Mouse (Mus musculus): ENCODE results near the gene Ckap2l.

The Ckap2l gene

DNA sequence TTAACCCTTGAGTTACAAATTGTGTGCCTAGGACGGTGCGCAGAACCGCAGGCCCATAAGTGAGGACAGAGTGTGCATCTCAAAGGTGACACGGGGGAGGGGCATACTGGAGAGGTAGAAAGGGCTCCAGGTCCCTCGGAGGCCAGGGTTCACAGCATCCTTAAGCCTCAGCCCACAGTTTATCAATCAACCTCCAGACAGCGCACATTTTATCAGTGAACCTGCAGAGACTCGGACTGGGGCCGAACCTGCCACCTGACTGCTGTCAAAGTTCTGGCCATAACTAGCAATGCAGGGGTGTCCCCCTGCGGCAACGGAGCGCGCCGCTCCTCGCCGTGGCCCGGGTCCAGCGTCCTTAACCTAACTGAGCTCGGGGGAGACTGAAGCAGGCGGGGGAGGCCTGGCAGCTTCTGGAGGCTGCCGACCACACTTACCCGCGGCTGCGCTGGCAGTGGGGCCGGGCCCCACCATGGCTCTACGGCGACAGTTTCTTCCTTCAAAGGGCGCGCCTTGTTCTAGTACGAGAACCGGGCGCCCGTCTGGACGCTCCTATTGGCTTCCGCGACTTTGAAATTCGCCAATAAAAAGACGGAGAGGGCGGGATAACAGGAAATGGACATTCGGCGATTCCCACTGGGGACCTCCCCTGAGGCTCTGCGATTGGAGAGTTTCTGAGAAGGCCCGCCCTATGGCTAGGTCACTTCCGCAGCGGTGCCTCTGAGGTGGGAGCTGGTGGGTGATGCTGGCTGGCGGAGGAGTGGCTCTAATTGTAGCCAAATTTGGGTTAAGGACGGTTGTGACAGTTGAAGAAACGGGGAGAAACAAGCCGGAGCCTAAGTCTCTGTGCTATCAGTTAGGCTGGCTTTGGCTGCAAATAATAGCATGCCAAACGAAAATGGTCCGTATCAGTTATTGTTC lies at the start of gene Ckap2l:
Gene Ckap2l (minus strand): TSS at position 542 of the 918 bp plus-strand sequence.
- peak; percentile 97 for DNase-seq (ENCODE audit: low read depth, low spot score)

DNA sequence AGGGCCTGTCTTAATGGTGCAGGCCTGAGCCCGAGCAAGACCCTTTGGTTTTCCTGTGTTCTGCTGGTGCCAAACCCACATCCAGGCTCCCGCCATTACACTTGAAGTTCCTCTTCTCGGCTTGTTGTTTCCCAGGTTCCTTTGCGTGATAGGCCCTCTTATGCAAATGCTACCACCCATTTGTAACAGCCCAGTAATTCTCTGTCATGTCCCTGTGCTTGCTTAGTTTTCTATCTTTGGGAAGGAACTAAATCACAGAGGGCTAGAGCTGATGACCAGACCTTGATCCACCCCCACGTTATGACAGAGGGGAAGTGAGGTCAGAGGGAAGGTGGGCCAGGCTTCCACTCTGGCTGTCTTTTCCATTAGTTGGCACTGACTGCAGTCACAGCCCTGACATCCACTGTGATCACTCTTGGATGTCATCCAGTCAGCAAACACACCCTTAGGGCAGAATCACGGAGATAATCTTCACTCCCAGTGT lies 41.2 kb upstream of the Ckap2l start:
- DNase-seq (ENCODE audit: low read depth, low spot score): no peak

- no peak for DNase-seq (ENCODE audit: low read depth, low spot score)
Measured at GRCm38 (mm10) chr2:129333471-129333870, 36.5 kb upstream of the Ckap2l start.

DNA sequence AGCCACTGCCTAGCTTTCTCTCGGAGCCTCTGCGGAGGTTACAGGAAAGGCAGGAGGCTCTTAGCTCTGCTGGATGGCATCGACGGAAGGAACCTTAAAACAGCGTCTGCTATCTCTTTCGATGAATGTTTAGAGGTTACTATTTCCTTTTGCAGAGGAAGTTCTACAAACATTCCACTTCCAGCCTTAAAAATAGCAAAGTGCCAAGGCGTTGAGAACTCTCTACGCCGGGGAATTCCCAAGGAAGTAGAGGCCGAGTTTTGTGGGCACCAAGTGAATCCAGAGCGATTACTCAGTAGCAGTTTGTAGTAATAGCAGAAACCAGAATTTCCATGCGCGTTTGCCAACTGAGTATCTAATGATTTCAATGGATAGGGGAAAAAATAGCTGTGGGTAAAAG lies 33.5 kb upstream of the Ckap2l start:
- no peak for DNase-seq (ENCODE audit: low read depth, low spot score)

- DNase-seq (ENCODE audit: low read depth, low spot score): no peak
Measured at GRCm38 (mm10) chr2:129330024-129330423, 33.0 kb upstream of the Ckap2l start.

- DNase-seq (ENCODE audit: low read depth, low spot score): no peak
Measured at GRCm38 (mm10) chr2:129328238-129328637, 31.2 kb upstream of the Ckap2l start.

- no peak for DNase-seq (ENCODE audit: low read depth, low spot score)
Measured at GRCm38 (mm10) chr2:129324216-129324615, 27.2 kb upstream of the Ckap2l start.

DNA sequence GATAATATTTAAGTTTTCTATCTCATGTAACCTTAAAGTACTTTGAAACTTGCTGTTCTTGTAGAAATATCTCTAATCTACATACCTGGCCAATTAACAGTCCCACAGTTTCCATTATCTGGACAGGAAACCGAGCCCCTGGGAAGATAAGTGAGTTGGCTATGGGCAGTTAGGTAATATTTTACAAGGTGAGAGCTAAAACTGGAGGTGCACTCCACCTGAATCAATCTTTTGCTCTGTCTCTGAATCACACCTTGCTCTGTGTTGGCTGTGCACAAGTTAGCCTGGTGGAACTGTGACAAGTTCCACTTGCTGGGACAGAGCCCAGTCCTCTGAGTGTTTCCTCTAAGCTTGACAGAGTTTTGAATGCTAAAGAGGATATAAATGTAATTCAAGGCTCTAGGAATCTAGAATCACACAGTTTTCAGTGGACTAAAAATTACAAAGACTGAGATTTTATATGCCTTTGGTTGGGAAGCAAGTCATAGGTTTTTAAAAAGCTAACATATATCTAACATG lies 25.2 kb upstream of the Ckap2l start:
- no peak for DNase-seq (ENCODE audit: low read depth, low spot score)

DNA sequence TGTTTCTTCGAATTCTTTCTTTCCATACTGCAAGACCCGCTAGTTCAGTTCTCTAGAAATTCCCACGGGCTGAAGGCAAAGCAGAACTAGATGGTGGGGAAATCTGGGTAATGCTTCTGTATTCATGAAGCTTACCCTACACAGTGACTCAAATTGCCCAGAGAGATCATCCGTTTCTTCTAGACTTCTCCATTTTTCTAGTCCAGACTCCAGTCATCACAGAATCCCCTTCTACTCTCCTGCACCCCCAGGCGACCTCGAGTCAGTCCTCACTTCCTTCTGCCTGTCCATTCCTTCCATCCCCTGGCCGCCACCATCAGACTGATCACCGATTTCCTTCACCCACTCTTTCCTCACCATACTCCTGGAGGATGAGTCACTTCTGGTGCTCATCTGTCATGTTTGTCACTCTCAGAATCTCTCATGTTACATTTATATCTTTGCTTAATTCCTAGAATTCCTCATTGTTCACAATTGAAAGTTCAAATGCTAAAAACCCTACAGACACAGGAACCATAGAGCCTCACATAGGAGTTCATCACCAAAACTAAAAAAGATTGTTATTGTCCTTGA lies 23.1 kb upstream of the Ckap2l start:
- DNase-seq (ENCODE audit: low read depth, low spot score): no peak

- DNase-seq (ENCODE audit: low read depth, low spot score): no peak
Measured at GRCm38 (mm10) chr2:129315831-129316230, 18.8 kb upstream of the Ckap2l start.

- no peak for DNase-seq (ENCODE audit: low read depth, low spot score)
Measured at GRCm38 (mm10) chr2:129314880-129315279, 17.9 kb upstream of the Ckap2l start.

DNA sequence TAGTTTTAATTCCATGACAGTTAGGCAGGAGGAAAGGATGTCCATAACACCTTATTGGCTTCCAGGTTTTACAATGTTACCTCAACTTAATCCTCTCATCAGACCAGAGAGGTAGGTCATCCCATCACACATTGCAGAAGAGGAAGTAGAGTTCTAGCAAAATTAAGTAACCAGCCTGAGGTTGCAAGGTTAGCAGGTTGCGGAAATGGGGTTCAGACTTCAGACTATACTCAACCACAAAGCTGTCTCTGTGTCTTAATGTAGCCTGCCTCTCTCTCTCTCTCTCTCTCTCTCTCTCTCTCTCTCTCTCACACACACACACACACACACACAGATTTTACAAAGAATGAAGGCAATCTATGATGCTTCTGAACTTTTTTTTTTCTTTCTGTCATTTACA lies 16.9 kb upstream of the Ckap2l start:
- no peak for DNase-seq (ENCODE audit: low read depth, low spot score)

GRCm38 (mm10) chr2:129309836-129310235 lies 12.8 kb upstream of the Ckap2l start, which contains the start of gene Il1a:
TSS of gene Il1a (minus strand) at chr2:129309972.
- no peak for DNase-seq (ENCODE audit: low read depth, low spot score)

- DNase-seq (ENCODE audit: low read depth, low spot score): no peak
Measured at GRCm38 (mm10) chr2:129306020-129306419, 9.0 kb upstream of the Ckap2l start.

DNA sequence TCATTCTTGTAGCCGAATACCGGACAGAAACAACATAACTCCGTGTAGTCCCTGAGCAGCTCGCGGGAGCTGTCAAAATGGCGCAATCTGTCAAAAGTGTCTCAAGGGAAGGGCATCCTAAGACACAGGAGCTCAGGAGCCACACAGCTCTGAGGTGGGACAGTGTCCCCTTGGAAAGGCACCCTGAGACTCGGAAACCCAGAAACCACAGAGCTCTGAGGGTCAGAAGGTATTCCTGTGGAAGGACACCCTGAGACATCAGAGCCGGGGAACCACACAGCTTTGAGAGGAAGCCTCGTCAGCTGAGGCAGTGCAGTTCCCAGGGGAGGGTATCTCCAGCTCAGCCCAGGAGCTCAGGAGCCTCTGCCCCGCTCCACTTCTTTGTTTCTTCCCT lies 574 bp upstream of the Ckap2l start:
- no peak for DNase-seq (ENCODE audit: low read depth, low spot score)

- DNase-seq (ENCODE audit: low read depth, low spot score): no peak
Measured at GRCm38 (mm10) chr2:129296086-129296485, 926 bp downstream of the Ckap2l start.

DNA sequence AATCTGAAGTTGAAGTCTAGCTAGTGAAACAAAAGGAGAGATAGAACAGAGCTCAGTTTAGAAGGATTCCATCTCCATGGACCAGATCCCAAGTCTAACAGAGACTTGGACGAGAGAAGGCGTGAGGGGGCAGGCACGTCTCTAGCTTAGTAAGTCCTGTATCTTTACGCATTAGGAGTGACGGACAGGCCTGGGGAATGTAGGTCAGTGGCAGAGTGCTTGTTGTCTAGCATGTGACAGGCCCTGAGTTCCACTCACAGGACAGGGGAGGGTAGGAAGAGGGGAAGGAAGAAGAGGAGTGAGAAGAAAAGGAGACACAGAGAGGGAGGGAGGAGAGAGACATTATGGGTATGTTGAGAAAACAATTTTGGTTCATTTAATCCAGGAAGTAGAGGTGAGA lies 1.9 kb downstream of the Ckap2l start:
- no peak for DNase-seq (ENCODE audit: low read depth, low spot score)

DNA sequence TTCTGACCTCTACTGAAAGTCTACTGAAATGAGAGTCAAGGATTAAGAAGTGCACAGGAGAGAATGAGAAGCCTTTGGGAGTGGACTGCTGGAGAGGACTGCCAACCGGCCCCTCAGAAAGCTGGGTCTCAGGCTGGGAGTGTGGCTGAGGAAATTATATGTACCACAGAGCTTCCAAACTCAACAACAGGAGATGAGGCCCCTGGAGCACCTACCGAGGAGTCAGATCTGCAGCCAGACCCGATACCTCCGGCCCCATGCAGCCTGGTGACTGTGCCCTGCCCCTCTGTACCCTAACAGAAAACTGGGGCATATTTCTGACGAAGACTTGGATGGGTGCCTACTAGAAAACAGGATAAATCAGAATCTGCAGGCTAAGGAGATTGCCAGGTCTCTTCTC lies 23.2 kb downstream of the Ckap2l start:
- DNase-seq (ENCODE audit: low read depth, low spot score): no peak

- DNase-seq (ENCODE audit: low read depth, low spot score): no peak
Measured at GRCm38 (mm10) chr2:129270621-129271020, 26.4 kb downstream of the Ckap2l start.

DNA sequence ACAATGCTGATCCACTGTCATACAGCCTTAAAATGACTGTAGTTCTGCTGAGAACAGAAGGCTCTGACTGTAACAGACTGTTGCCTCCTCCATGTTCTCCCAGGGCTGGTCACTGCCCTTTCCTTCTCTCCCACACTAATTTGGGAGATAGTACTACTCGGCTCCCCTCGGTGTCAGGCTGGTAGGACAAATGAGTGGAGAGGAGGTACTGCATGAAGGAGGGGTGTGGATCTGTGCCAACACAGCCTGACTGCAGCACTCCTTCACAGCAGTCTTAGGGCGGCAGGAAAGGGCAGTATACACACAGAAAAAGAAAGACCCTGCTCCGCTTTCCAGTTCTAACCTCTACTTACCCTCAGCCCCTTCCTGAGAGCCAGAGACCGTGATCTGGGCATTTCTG lies 27.0 kb downstream of the Ckap2l start:
- no peak for DNase-seq (ENCODE audit: low read depth, low spot score)

- peak; percentile 61 for DNase-seq (ENCODE audit: low read depth, low spot score)
Measured at GRCm38 (mm10) chr2:129269161-129269643, 27.8 kb downstream of the Ckap2l start.

DNA sequence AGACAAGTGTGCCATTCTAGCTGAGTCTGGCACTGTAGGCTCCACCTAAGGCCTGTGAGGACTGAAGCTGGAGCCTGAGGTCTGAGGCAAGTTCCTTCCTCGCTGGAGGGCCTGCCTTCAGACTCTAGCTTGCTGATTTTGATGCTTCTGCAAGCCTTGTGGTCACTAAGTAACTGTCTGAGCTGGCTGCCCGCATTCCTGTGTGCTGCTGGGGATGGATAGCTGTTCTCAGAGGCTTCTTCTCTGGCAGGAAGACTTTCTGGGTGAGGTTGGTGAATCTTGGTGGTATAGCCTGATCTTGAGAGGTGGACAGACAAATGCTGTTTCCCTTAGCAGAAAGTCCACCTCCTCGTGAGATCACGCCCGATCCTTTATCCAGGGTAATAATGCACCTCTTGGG lies 29.3 kb downstream of the Ckap2l start:
- DNase-seq (ENCODE audit: low read depth, low spot score): no peak

GRCm38 (mm10) chr2:129265316-129265715 lies 31.7 kb downstream of the Ckap2l start:
- DNase-seq (ENCODE audit: low read depth, low spot score): no peak
